Mouse (Mus musculus) forelimb bud, embryonic 11.5 days (tissue): ENCODE measurements at regions not wholly inside any gene's neighbourhood (a gene's known extent, or its start where the extent isn't known, plus 50 kb on each side); places are given as distances from the start of the nearest gene placed in this dataset.

Experiments used
- DNase-seq: peaks from one replicate; pipeline ENCODE4 v3.0.0-alpha.2; 2012; ENCODE audit warnings: low read depth, low spot score

DNA sequence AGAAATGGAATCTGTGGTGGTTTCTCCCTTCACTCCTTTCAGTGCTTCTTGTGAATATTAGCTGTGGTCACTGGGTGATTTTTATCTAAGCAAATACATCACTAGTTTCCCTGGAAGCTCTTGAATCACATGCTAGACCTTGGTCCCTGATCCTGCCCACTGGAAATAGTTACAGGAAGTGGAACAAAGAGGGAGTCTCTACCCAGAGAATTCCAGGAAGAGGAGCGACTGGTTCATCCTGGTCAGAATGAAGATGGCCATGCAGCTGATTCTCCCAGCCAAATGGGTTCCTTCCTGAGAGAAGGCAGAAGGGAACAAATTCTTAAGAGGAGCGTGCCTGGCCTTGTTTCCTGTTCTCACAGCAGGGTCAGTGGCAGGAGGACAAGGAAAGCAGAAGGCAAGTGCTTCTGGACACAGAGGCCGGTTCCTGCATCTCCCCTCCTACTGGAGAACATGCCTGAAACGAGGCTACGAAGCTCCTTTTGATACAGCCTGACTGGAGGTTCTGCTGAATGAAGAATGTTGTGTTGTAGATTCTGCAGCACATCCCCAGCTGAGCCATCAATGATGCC is 264.8 kb upstream of the Sdk2 start:
- DNase-seq, result no peak

DNA sequence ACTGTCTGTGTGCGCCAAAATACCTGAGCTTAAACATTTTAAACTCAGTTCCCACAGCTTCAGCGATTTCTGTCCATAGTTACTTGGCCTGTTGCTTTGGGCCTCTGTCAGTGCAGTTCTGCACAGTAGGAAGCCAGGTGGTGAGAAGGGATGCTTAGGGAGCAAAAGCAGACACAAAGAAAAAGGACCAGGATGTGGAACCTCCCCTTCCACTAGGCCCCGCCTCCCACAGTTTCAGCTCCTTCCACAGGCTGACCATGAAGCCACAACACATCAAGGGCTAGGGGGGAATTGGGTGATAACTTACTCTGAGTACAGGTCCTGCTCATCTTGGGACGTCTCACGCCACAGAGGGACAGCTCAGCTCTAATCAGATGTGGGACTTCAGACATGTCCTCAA is 263.5 kb upstream of the Sdk2 start:
- no peak for DNase-seq

- no peak for DNase-seq
These were observed 255.8 kb upstream of the Sdk2 start for GRCm38 (mm10) chr11:114322627-114323026.

DNA sequence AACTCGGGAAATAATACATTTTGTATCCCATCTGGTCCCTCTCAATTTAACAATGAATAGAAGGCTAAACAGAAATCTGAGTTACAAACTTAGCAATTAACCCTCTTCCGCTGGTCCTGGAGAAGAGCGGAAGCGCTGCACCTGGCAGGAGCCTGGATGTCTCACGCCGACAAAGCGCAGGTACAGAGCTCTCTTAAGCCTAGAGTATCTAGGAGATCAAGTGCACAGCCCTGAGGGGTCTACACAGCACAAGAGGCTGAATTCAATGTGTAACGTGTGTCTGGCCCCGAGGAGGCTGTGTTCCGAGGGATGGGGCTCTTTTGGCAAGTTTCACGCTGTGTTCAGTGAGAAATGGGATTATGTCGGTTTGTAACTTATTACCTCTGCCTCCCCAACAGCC is 255.1 kb upstream of the Sdk2 start:
- no peak for DNase-seq

DNA sequence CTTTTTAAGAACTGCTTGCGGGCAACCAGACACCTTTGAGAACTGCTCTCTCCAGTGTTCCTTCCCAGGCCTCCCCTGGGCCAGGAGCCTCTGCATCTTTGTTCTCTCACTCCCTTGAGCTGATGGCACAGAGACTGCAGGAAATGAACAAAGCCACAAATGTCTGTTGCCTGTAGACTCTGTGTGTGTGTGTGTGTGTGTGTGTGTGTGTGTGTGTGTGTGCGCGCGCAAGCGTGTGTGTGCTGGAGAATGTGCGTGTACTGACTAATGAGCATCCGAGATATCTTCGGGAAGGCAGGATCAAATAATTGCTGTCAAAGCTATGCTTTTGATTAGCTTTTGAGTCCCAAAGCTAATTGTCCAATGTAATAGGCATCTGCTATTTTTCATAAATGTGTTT is 254.7 kb upstream of the Sdk2 start:
- DNase-seq, result no peak

- no peak for DNase-seq
These were observed 248.4 kb upstream of the Sdk2 start for GRCm38 (mm10) chr11:114315274-114315673.

GRCm38 (mm10) chr11:114313652-114314051 is 246.8 kb upstream of the Sdk2 start:
- DNase-seq, result no peak

- no peak for DNase-seq
These were observed 244.8 kb upstream of the Sdk2 start for GRCm38 (mm10) chr11:114311640-114312039.

DNA sequence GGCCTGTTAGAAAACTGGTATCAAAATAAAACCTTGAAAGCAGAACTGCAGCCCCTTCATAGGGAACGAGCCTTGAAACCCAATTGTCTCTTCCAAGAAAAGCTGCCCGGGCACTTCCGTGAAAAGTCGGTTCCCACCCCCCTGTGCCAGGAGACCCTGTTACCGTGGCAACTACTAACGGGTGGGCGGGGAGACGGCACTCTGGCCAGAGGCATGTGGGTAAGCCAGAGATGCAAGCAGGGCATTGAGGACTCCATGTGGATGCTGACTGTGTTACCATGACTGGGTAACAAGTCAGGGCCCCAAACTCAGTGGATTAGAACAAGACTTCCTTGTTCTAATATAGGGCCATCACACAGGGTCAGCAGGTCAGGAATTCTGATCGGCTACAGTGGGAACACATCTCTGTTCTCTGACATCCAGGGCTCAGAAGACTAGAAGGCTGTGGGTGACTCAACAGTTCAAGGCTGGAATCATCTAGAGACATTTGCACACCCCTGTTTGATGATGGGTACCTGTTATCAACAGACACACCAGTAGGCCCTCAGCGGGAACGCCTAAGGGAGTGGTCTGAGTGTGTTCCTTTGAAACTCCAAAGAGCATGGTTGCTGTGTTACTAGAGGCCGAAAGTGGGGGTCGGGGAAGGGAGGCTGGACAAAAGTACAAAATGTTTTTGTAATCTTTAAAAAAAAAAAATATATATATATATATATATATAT is 236.9 kb upstream of the Sdk2 start:
- peak; percentile 34 for DNase-seq

DNA sequence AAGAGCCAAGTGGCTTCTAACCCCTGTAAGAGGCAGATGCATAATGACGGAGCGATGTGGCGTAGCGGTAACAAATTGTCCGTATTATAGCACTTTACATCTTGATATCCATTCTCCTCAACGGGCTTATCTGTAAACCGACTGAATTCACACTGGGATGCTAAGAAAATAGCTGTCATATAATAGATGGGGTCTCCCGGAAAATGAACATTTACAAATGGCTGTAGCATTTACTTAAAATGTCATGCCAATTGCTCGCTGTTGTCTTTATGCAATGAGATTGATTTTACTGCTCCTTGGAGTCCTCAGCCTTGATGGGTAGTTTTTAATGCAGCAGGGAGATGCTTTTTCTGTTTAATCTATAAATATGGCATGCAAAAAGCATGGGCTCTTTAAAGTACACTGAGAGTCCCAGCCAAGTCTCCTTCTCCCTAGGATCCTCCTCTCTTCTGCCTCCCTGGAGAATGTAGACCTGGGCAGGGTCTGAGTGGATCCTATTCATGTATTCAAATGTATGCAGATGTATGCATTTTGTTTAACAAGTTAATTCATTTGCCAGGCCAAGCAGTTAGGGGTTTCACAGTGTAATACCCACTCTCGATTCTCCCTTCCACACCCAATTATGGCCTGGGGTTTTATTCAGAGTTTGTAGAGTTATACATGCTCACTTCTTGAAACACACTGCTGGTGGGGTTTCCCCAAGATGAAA is 233.9 kb upstream of the Sdk2 start:
- DNase-seq, result no peak

DNA sequence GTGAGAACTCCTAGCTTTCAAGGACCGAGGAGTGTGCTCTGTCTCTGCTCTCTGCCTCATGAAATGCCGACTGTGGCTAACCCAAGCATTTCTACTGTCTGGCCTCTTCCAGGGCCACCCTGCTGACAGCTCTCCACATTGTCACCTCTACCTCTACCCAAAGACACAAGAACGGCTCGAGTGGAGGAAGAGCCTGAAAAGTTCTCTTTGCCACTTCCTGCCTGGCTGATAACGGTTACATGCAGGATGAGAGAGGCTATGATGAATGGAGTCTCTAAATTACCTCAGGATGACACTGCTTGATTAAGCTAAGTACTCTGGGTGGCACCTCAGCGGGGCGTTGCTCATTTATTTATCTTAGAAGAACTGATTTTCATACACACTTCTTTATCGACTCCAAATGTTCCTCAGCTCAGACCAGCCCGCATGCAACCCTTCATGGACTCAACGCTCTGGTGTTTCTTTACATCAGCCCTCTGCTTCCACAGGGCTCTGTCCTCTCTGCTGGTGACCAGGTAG is 230.0 kb upstream of the Sdk2 start:
- no peak for DNase-seq

DNA sequence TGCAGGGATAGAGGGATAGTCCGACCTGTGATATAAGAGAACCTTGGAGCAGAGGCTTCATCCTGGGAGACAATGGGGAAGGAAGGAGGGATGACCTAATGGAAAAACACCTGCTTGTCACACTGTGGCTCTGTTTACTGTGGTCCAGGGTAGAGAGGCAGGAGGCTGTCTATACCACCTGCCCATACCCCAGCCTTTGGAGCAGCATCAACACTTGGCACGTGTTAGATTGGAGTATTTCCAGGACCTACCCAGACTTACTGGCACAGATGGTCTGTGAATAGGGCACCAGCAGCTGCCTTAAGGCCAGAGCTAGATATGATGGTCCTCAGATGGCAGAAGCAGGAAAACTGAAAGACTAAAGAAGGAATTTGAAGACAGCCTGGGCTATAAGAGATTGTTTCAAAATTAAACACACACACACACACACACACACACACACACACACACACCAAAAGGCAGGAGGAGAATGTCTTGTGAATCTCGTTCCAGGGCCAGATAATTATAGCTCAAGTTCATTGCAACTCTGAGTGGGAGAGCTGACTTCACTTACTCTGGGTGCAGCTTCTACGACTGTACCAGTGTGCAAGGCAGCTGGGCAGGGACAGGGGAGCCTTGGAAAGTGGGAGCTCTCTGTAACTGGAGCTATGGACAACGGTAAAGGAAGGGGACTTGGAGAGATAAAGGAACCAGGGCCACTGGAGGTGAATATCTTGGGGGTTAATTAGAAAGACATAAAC is 227.8 kb upstream of the Sdk2 start:
- no peak for DNase-seq

DNA sequence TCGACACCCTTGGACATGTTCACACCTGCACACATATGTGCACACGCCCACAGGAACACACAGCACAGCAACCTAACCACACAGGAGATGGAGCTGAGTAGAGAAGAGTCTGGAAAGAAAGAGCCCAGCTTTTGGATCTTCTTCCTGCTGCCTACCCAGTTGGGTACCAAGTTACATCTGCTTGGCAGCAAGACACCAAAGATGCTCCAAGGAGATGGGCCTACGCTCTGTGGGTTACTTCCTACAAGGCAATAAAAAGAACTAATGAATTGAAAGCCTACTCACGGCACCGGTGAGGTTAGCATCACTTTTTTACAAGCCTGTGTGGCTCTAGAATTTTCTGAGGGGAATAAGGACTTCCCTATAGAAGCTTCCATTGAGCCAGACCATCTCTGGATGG is 224.4 kb upstream of the Sdk2 start:
- no peak for DNase-seq

DNA sequence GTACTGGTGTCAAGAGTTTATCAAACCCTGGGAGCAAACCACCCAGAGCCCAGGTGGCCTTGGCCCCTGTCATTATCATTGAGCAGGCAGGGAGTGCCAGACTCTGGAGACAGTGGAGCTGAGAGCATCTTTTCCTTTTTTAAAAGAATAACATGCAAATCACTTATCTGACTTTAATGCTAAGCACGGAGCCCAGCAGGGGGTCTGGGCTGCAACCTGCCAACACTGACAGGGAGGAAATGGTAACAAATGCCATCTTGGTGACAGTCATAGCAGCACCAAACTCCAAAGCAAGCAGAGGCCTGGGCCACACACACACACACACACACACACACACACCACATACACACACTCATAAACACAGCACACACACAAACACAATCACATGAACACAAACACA is 223.1 kb upstream of the Sdk2 start:
- no peak for DNase-seq

- DNase-seq, result no peak
These were observed 218.2 kb upstream of the Sdk2 start for GRCm38 (mm10) chr11:114284820-114285666.

- peak; percentile 41 for DNase-seq
These were observed 216.4 kb upstream of the Sdk2 start for GRCm38 (mm10) chr11:114283208-114283607.

DNA sequence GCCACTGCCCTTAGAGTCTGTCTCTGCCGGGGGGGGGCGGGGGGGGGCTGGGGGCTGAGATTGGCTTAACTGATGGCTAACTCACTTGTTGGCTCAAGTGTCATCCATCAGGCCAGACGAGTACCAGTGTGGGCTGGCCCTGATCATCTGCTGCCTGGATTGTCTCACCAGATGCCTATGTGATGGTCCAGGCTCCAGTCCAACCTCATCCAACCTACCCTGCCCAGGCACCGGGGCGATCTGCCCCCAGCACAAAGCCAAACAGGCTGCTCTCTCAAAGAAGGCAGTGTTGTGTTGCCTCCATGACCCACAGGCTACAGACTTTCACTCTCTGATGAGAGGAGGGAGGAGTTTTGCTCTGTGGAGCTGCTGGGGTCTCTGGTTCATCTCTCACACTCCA is 215.7 kb upstream of the Sdk2 start:
- DNase-seq, result no peak

DNA sequence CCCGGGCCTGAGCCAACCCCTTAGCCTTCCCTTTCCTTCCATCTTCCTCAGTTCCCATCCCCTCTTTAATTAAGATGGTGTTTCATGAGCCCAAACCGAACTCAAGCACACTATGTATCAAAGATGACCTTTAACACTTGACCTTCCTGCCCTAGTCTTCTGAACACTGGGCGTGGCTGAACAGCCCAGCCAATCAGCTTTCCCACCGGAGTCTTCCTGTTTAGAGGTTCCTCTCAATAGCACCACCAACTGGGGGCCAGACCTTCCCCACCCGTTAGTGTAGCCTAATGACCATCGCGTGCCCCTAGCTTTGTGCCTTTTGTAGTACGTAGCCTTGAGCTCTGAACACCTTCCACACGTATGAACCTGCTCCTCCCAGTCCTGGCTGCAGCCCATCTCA is 215.0 kb upstream of the Sdk2 start:
- DNase-seq, result no peak

DNA sequence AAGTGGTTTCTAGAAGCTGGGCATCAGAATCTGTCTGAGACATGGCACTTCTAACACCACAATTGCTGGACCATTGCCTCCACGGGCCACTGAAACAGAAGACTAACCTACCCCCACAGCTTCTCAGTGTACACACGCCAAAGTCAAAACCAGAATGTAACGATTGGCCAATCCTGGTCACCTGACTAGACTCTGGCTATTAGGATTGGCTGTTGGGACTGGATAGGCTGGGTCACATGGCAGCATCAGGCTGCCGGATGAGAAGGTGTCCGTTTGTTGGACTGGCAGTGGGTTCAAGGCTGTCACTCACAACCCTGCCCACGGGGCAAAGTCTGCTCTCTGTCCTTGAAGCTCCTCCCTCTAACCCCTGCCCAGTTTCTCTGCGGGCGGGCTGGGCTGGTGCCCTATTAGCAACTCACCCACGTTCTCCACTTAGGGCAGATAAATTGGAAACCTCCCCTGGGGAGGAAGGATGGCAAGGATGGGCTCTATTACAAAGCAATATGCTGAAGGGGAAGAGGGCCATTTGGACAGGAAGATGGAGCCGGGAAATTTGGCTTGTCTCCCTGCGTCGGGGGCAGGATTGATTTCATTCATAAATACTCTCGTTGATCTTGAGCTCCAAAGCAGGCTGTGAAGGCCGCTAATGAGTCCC is 214.3 kb upstream of the Sdk2 start:
- no peak for DNase-seq

GRCm38 (mm10) chr11:114277513-114278304 is 210.9 kb upstream of the Sdk2 start:
- no peak for DNase-seq
